Mouse (Mus musculus) brain, embryonic 14.5 days (tissue): Measurements from ENCODE around the gene Cipc. TPM values are rescaled to one million over a fixed set of nuclear protein-coding genes. Genes with fewer than 3 reads are reported as not detected.

ENCODE experiments used
- DNase-seq: peaks from one replicate; pipeline ENCODE4 v3.0.0-alpha.2; 2011; ENCODE audit warnings: low read depth
- CTCF ChIP-seq: fragments of 200-500 bp; IDR thresholded peaks from 2 replicates; pipeline ENCODE4 v1.5.1; 2012; ENCODE audit warnings: inconsistent platforms, mild to moderate bottlenecking, moderate library complexity, borderline replicate concordance; ENCODE audit not compliant: insufficient read depth, insufficient read length; ENCODE audit errors: extremely low read depth
- POLR2A ChIP-seq: fragments of 200-500 bp; IDR thresholded peaks from 2 replicates; pipeline ENCODE4 v1.6.1; 2012; ENCODE audit warnings: mild to moderate bottlenecking, inconsistent platforms, borderline replicate concordance; ENCODE audit not compliant: poor library complexity, insufficient read depth, insufficient read length, severe bottlenecking; ENCODE audit errors: extremely low read depth
- polyA plus RNA-seq: library from polyadenylated mRNA; depleted of rRNA; stranded (reverse); fragments of >200 nt; gene quantifications from 2 replicates; pipeline ENCODE4 v1.2.3, GENCODE M21; 2012

The Cipc gene
- polyA plus RNA-seq, 1 experiment: 67.3 TPM

- peak; percentile 45 for DNase-seq
- TF ChIP-seq POLR2A (no peak), CTCF (no peak)
Observed at GRCm38 (mm10) chr12:86950161-86950960, 3.5 kb downstream of the Cipc start.

- no peak for DNase-seq
- no peak for TF ChIP-seq CTCF
- TF ChIP-seq POLR2A: no peak
Observed at GRCm38 (mm10) chr12:86950961-86951360, 4.1 kb downstream of the Cipc start.

GRCm38 (mm10) chr12:86952331-86952850 lies 5.5 kb downstream of the Cipc start:
- DNase-seq: peak; percentile 74
- TF ChIP-seq POLR2A: no peak
- TF ChIP-seq CTCF: no peak

- DNase-seq: no peak
- no peak for TF ChIP-seq POLR2A
- no peak for TF ChIP-seq CTCF
Observed at GRCm38 (mm10) chr12:86955894-86956293, 9.1 kb downstream of the Cipc start.

GRCm38 (mm10) chr12:86958558-86958957 lies 11.7 kb downstream of the Cipc start:
- no peak for DNase-seq
- TF ChIP-seq POLR2A: no peak
- TF ChIP-seq CTCF: no peak

- TF ChIP-seq CTCF: no peak
- no peak for TF ChIP-seq POLR2A
- DNase-seq: no peak
Observed at GRCm38 (mm10) chr12:86959661-86960060, 12.8 kb downstream of the Cipc start.

- TF ChIP-seq POLR2A: no peak
- no peak for DNase-seq
Observed at GRCm38 (mm10) chr12:86960138-86960537, 13.3 kb downstream of the Cipc start.

- DNase-seq: no peak
- no peak for TF ChIP-seq POLR2A
- no peak for TF ChIP-seq CTCF
Observed at GRCm38 (mm10) chr12:86960791-86961335, 14.0 kb downstream of the Cipc start.

GRCm38 (mm10) chr12:86961589-86962344 lies 14.9 kb downstream of the Cipc start:
- peak; percentile 24 for DNase-seq
- TF ChIP-seq POLR2A: no peak
- TF ChIP-seq CTCF: no peak

GRCm38 (mm10) chr12:86964278-86965057 lies 17.6 kb downstream of the Cipc start:
- DNase-seq: no peak
- no peak for TF ChIP-seq CTCF
- TF ChIP-seq POLR2A: no peak

- TF ChIP-seq CTCF: no peak
- no peak for TF ChIP-seq POLR2A
- no peak for DNase-seq
Observed at GRCm38 (mm10) chr12:86965237-86965799, 18.5 kb downstream of the Cipc start.
